Mouse (Mus musculus): Measurements from ENCODE around the gene Golm1. TPM values are rescaled to one million over a fixed set of nuclear protein-coding genes. Genes with fewer than 3 reads are reported as not detected.

Gene Golm1
- polyA plus RNA-seq, 1 experiment from 2014 or later = 31.8 TPM

GRCm38 (mm10) chr13:59691478-59691877 is 15.9 kb upstream of the Golm1 start:
- H3K27me3 ChIP-seq (replicated peaks; ENCODE audit: insufficient read depth, low read length) = no peaks in the 10 kb centered on the region
- H3K27ac ChIP-seq (ENCODE audit: low read length) = no peak overlapping the region
- no peak for DNase-seq (ENCODE audit: low spot score)
- ATAC-seq = no peak
- no peak overlapping the region for H3K9ac ChIP-seq (replicated peaks; ENCODE audit: low read depth)
- no peaks in the 10 kb centered on the region for H3K36me3 ChIP-seq (ENCODE audit: insufficient read depth, low read length)
- WGBS = 66% methylated on average over 10 of the region's 10 CpGs
- no peak overlapping the region for H3K4me2 ChIP-seq (replicated peaks; ENCODE audit: low read depth, low read length)
- H3K9me3 ChIP-seq (ENCODE audit: low read length) = no peaks in the 10 kb centered on the region
- no peak for TF ChIP-seq CTCF (IDR thresholded peaks at IDR 0.05)
- TF ChIP-seq EP300 (IDR thresholded peaks at IDR 0.05) = no peak
- H3K4me3 ChIP-seq (ENCODE audit: low read depth, low read length) = no peak overlapping the region
- H3K4me1 ChIP-seq (ENCODE audit: insufficient read depth, low read depth, low read length) = no peaks in the 10 kb centered on the region

DNA sequence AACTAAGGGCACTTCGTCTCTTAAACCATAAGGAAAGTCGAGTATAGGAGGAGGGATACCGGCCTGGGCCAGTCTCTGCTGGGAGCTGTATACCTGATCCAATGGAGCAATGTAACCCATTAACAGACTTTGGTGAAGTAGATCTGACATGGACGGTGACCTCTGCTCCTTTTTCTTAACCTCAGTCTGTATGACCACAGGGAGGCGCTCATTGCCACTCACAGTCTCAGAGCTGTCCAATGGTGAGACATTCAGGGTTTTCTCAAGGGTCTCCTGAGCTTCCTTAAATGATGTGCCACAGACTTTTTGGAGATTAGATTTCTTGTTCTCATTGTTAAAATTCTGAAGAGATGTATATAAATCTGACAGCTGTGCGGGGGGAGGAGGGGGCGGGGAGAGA is 15.0 kb upstream of the Golm1 start:
- Histone ChIP-seq H3K27me3 (replicated peaks; ENCODE audit: insufficient read depth, low read length) (no peaks in the 10 kb centered on the region), H3K27ac (ENCODE audit: low read length) (no peak overlapping the region), H3K4me1 (ENCODE audit: insufficient read depth, low read depth, low read length) (no peaks in the 10 kb centered on the region), H3K9me3 (ENCODE audit: low read length) (no peaks in the 10 kb centered on the region), H3K4me3 (ENCODE audit: low read depth, low read length) (no peak overlapping the region), H3K36me3 (ENCODE audit: insufficient read depth, low read length) (no peaks in the 10 kb centered on the region), H3K9ac (replicated peaks; ENCODE audit: low read depth) (no peak overlapping the region), H3K4me2 (replicated peaks; ENCODE audit: low read depth, low read length) (no peak overlapping the region)
- ATAC-seq = no peak
- 77% methylated on average over 7 of the region's 7 CpGs for WGBS
- TF ChIP-seq EP300 (IDR thresholded peaks at IDR 0.05) (no peak), CTCF (IDR thresholded peaks at IDR 0.05) (peak; percentile 38)
- DNase-seq (ENCODE audit: low spot score) = no peak

- ATAC-seq = no peak
- no peak for DNase-seq (ENCODE audit: low spot score)
- Histone ChIP-seq H3K27ac (ENCODE audit: low read length) (no peak overlapping the region), H3K4me1 (ENCODE audit: insufficient read depth, low read depth, low read length) (no peaks in the 10 kb centered on the region), H3K9me3 (ENCODE audit: low read length) (no peaks in the 10 kb centered on the region), H3K4me3 (ENCODE audit: low read depth, low read length) (no peak overlapping the region), H3K27me3 (replicated peaks; ENCODE audit: insufficient read depth, low read length) (no peaks in the 10 kb centered on the region), H3K36me3 (ENCODE audit: insufficient read depth, low read length) (no peaks in the 10 kb centered on the region), H3K9ac (replicated peaks; ENCODE audit: low read depth) (no peak overlapping the region), H3K4me2 (replicated peaks; ENCODE audit: low read depth, low read length) (no peak overlapping the region)
- TF ChIP-seq EP300 (IDR thresholded peaks at IDR 0.05) (no peak), CTCF (IDR thresholded peaks at IDR 0.05) (no peak)
- 87% methylated on average over 3 of the region's 3 CpGs for WGBS
These were observed 14.2 kb upstream of the Golm1 start for GRCm38 (mm10) chr13:59689843-59690242.

- WGBS = 77% methylated on average over 9 of the region's 9 CpGs
- H3K4me2 ChIP-seq (replicated peaks; ENCODE audit: low read depth, low read length) = no peak overlapping the region
- H3K9ac ChIP-seq (replicated peaks; ENCODE audit: low read depth) = no peak overlapping the region
- H3K27me3 ChIP-seq (replicated peaks; ENCODE audit: insufficient read depth, low read length) = no peaks in the 10 kb centered on the region
- no peak overlapping the region for H3K27ac ChIP-seq (ENCODE audit: low read length)
- DNase-seq (ENCODE audit: low spot score) (no peak), ATAC-seq (no peak)
- no peaks in the 10 kb centered on the region for H3K9me3 ChIP-seq (ENCODE audit: low read length)
- TF ChIP-seq CTCF (IDR thresholded peaks at IDR 0.05) (no peak), EP300 (IDR thresholded peaks at IDR 0.05) (no peak)
- no peaks in the 10 kb centered on the region for H3K4me1 ChIP-seq (ENCODE audit: insufficient read depth, low read depth, low read length)
- H3K4me3 ChIP-seq (ENCODE audit: low read depth, low read length) = no peak overlapping the region
- no peaks in the 10 kb centered on the region for H3K36me3 ChIP-seq (ENCODE audit: insufficient read depth, low read length)
These were observed 13.7 kb upstream of the Golm1 start for GRCm38 (mm10) chr13:59689313-59689712.

DNA sequence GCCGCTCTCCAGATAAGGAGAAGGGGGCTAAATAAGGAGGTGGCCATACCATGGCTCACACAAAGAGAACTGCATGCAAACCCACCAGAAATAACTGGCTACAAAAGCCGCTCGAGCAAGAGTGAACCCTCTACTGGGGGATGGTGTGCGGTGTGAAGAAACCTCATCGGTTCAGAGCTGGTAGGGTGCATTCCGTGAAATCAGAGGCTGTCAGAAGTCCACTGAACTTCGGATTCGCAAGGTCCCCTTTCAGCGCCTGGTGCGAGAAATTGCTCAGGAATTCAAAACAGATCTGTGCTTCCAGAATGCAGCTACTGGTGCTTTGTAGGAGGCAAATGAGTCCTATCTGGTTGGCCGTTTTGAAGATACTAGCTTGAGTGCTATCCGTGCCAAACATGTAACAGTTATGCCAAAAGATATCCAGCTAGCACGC is 12.7 kb upstream of the Golm1 start:
- 60% methylated on average over 13 of the region's 13 CpGs for WGBS
- Histone ChIP-seq H3K4me1 (ENCODE audit: insufficient read depth, low read depth, low read length) (no peaks in the 10 kb centered on the region), H3K9me3 (ENCODE audit: low read length) (no peaks in the 10 kb centered on the region), H3K36me3 (ENCODE audit: insufficient read depth, low read length) (no peaks in the 10 kb centered on the region), H3K9ac (replicated peaks; ENCODE audit: low read depth) (no peak overlapping the region), H3K27me3 (replicated peaks; ENCODE audit: insufficient read depth, low read length) (no peaks in the 10 kb centered on the region), H3K27ac (ENCODE audit: low read length) (no peak overlapping the region), H3K4me2 (replicated peaks; ENCODE audit: low read depth, low read length) (no peak overlapping the region), H3K4me3 (ENCODE audit: low read depth, low read length) (no peak overlapping the region)
- ATAC-seq = no peak
- TF ChIP-seq EP300 (IDR thresholded peaks at IDR 0.05) (no peak), CTCF (IDR thresholded peaks at IDR 0.05) (no peak)
- no peak for DNase-seq (ENCODE audit: low spot score)

GRCm38 (mm10) chr13:59685236-59685635 is 9.6 kb upstream of the Golm1 start:
- no peak overlapping the region for H3K4me2 ChIP-seq (replicated peaks; ENCODE audit: low read depth, low read length)
- H3K27ac ChIP-seq (ENCODE audit: low read length) = no peak overlapping the region
- H3K9me3 ChIP-seq (ENCODE audit: low read length) = no peaks in the 10 kb centered on the region
- no peak for ATAC-seq
- H3K4me3 ChIP-seq (ENCODE audit: low read depth, low read length) = no peak overlapping the region
- no peaks in the 10 kb centered on the region for H3K36me3 ChIP-seq (ENCODE audit: insufficient read depth, low read length)
- no peaks in the 10 kb centered on the region for H3K4me1 ChIP-seq (ENCODE audit: insufficient read depth, low read depth, low read length)
- DNase-seq (ENCODE audit: low spot score) = no peak
- TF ChIP-seq EP300 (IDR thresholded peaks at IDR 0.05) (no peak), CTCF (IDR thresholded peaks at IDR 0.05) (no peak)
- no peaks in the 10 kb centered on the region for H3K27me3 ChIP-seq (replicated peaks; ENCODE audit: insufficient read depth, low read length)
- WGBS = 70% methylated on average over 3 of the region's 3 CpGs
- H3K9ac ChIP-seq (replicated peaks; ENCODE audit: low read depth) = no peak overlapping the region

- WGBS = 18% methylated on average over 7 of the region's 7 CpGs
- H3K9me3 ChIP-seq (ENCODE audit: low read length) = no peaks in the 10 kb centered on the region
- H3K27ac ChIP-seq (ENCODE audit: low read length) = no peak overlapping the region
- TF ChIP-seq EP300 (IDR thresholded peaks at IDR 0.05) (no peak), CTCF (IDR thresholded peaks at IDR 0.05) (no peak)
- H3K9ac ChIP-seq (replicated peaks; ENCODE audit: low read depth) = no peak overlapping the region
- H3K4me1 ChIP-seq (ENCODE audit: insufficient read depth, low read depth, low read length) = no peaks in the 10 kb centered on the region
- no peaks in the 10 kb centered on the region for H3K27me3 ChIP-seq (replicated peaks; ENCODE audit: insufficient read depth, low read length)
- H3K36me3 ChIP-seq (ENCODE audit: insufficient read depth, low read length) = no peaks in the 10 kb centered on the region
- peak; percentile 35 for DNase-seq (ENCODE audit: low spot score)
- H3K4me2 ChIP-seq (replicated peaks; ENCODE audit: low read depth, low read length) = no peak overlapping the region
- H3K4me3 ChIP-seq (ENCODE audit: low read depth, low read length) = no peak overlapping the region
- ATAC-seq = no peak
These were observed 7.0 kb upstream of the Golm1 start for GRCm38 (mm10) chr13:59682629-59683028.
